Mouse (Mus musculus): ENCODE data around the gene Lhfpl3. TPM values are rescaled to one million over a fixed set of nuclear protein-coding genes. Genes with fewer than 3 reads are reported as not detected.

Lhfpl3 gene
- polyA plus RNA-seq, 1 experiment = 0.03 TPM

DNA sequence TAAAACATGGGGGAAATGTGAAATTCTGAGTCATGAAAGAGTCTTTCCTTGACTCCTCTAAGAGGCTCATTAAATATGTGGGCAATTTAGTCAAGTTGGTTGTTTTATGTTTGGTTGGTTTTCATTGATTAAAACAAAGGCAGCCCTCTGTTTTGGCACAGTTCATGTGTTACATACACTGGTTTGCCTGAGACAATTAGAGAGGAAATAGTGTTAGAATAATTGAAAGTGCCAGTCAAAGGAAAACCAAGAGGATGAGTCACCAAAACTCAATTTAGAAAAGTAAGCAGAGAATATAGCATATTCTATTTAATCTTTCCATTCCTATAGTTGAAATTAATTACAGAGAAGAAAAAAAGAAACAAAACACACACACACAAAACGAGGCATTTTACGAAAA lies 240.9 kb downstream of the Lhfpl3 start:
- no peaks in the 10 kb centered on the region for H3K4me1 ChIP-seq (replicated peaks; ENCODE audit: control insufficient read depth, insufficient read depth, low read length)
- no peak overlapping the region for H3K27ac ChIP-seq (ENCODE audit: control insufficient read depth, insufficient read depth, low read length)
- no peaks in the 10 kb centered on the region for H3K36me3 ChIP-seq (ENCODE audit: control insufficient read depth, insufficient read depth, low read length)
- no peak overlapping the region for H3K4me3 ChIP-seq (ENCODE audit: control insufficient read depth, insufficient read depth, low read length)
- DNase-seq = no peak
- TF ChIP-seq CTCF (IDR thresholded peaks at IDR 0.05; ENCODE audit: borderline replicate concordance, control insufficient read depth, extremely low read depth, insufficient read depth, low read length, poor library complexity) = no peak
- no peak for TF ChIP-seq POLR2A (IDR thresholded peaks at IDR 0.05; ENCODE audit: control insufficient read depth, extremely low read depth, insufficient read depth, low read length, poor library complexity)
- no peaks in the 10 kb centered on the region for H3K27me3 ChIP-seq (ENCODE audit: control insufficient read depth, insufficient read depth, low read length)
- 85% methylated on average over 2 of the region's 2 CpGs for WGBS

DNA sequence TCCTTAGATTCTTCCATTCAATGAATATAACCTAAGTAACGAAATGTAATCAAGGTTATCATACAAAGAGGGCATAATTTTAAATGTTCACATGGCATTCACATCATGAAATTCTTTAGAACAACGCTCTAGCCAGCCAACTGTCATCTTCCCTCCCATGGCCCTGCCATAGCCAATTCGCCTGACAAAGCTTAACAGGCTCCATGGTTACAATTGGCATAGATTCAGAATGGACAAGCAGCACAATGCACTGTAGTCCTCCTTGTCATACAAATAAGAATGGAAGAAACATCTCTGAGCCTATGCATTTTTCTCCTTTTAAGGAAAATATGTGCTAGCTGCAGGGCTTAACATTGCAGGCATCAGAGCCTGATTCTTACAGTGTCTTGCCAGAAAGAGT lies 254.0 kb downstream of the Lhfpl3 start:
- no peaks in the 10 kb centered on the region for H3K4me1 ChIP-seq (replicated peaks; ENCODE audit: control insufficient read depth, insufficient read depth, low read length)
- 70% methylated on average over 3 of the region's 3 CpGs for WGBS
- no peak overlapping the region for H3K27ac ChIP-seq (ENCODE audit: control insufficient read depth, insufficient read depth, low read length)
- H3K36me3 ChIP-seq (ENCODE audit: control insufficient read depth, insufficient read depth, low read length) = no peaks in the 10 kb centered on the region
- no peak for TF ChIP-seq CTCF (IDR thresholded peaks at IDR 0.05; ENCODE audit: borderline replicate concordance, control insufficient read depth, extremely low read depth, insufficient read depth, low read length, poor library complexity)
- TF ChIP-seq POLR2A (IDR thresholded peaks at IDR 0.05; ENCODE audit: control insufficient read depth, extremely low read depth, insufficient read depth, low read length, poor library complexity) = no peak
- no peak for DNase-seq
- H3K4me3 ChIP-seq (ENCODE audit: control insufficient read depth, insufficient read depth, low read length) = no peak overlapping the region
- H3K27me3 ChIP-seq (ENCODE audit: control insufficient read depth, insufficient read depth, low read length) = no peaks in the 10 kb centered on the region

DNA sequence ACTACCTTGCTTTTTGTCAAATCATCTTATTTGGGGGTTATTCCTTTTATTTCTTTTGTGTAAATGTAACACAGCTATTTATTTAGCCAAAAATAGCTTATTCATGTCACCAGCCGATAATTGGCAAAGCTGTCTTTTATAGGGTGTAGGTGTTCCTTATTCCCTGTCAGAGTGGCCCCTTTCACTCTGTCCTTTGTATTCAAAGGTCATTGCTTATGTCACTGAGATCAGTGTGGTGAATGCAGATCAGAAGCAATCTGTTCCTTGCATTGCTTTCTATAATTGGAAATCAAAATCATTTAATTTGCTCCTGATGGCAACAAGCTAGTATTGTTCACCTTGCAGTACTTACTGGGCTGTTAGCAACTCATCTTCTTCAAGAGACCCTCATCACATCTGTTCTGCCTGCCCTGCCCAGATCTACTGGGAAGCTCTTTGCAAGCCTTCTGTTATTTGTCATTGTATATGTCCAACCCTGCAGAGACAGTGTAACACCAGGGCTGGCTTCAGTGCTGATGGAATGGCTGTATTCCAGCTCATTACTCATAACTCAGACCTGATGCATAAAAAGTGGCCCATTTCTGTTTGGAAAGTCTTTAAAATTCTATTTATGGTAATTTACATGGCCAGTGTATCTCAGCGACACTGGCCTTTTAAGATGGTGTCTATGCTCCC lies 257.4 kb downstream of the Lhfpl3 start:
- TF ChIP-seq POLR2A (IDR thresholded peaks at IDR 0.05; ENCODE audit: control insufficient read depth, extremely low read depth, insufficient read depth, low read length, poor library complexity) (no peak), CTCF (IDR thresholded peaks at IDR 0.05; ENCODE audit: borderline replicate concordance, control insufficient read depth, extremely low read depth, insufficient read depth, low read length, poor library complexity) (no peak)
- no peak overlapping the region for H3K27ac ChIP-seq (ENCODE audit: control insufficient read depth, insufficient read depth, low read length)

DNA sequence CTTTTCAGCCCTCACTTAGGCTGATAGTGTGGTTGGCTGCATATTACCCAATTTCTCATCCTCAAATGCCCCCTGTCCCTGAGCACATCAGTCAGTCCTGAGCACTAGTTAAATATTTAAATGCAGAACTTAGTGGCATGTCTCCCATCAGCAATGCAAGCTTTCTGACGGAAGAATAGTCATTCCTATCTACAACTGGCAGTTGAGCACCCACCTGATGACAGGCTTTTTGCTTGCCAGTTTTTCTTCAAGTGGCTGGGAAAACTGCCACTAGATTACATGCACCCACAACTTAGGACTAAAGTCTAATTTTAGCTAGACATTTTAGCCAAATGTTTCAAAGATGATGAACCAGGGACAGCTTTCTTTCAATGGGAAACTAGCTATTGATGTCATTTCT lies 260.3 kb downstream of the Lhfpl3 start:
- H3K4me1 ChIP-seq (replicated peaks; ENCODE audit: control insufficient read depth, insufficient read depth, low read length) = no peaks in the 10 kb centered on the region
- DNase-seq = no peak
- no peaks in the 10 kb centered on the region for H3K27me3 ChIP-seq (ENCODE audit: control insufficient read depth, insufficient read depth, low read length)
- no peaks in the 10 kb centered on the region for H3K36me3 ChIP-seq (ENCODE audit: control insufficient read depth, insufficient read depth, low read length)
- 86% methylated on average over 1 of the region's 1 CpGs for WGBS
- H3K4me3 ChIP-seq (ENCODE audit: control insufficient read depth, insufficient read depth, low read length) = no peak overlapping the region
- no peak overlapping the region for H3K27ac ChIP-seq (ENCODE audit: control insufficient read depth, insufficient read depth, low read length)
- TF ChIP-seq CTCF (IDR thresholded peaks at IDR 0.05; ENCODE audit: borderline replicate concordance, control insufficient read depth, extremely low read depth, insufficient read depth, low read length, poor library complexity) (no peak), POLR2A (IDR thresholded peaks at IDR 0.05; ENCODE audit: control insufficient read depth, extremely low read depth, insufficient read depth, low read length, poor library complexity) (no peak)

More for the DNA sequence above, 257.4 kb downstream of the Lhfpl3 start:
- no peak overlapping the region for H3K4me3 ChIP-seq (ENCODE audit: control insufficient read depth, insufficient read depth, low read length)
- H3K27me3 ChIP-seq (ENCODE audit: control insufficient read depth, insufficient read depth, low read length) = no peaks in the 10 kb centered on the region
- H3K4me1 ChIP-seq (replicated peaks; ENCODE audit: control insufficient read depth, insufficient read depth, low read length) = no peaks in the 10 kb centered on the region
- H3K36me3 ChIP-seq (ENCODE audit: control insufficient read depth, insufficient read depth, low read length) = no peaks in the 10 kb centered on the region
- no peak for DNase-seq
- WGBS = 95% methylated on average over 2 of the region's 2 CpGs

DNA sequence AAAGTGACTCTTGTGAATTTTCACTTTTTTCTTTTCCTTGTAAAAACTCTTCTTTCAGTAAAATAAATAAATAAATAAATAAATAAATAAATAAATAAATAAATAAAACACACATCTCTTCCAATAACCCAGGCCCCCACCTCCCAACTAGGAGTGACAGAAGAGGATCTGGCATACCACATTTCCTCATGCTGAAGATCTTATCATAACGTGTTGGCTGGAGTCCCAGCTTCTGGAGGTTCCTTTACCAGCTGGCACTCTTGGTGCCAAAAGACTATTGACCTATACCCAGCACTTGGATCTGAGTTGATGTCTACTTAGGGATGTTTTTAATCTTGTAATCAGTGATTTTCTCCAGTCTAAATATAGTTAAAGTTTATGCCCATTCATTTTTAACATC lies 264.6 kb downstream of the Lhfpl3 start:
- no peaks in the 10 kb centered on the region for H3K36me3 ChIP-seq (ENCODE audit: control insufficient read depth, insufficient read depth, low read length)
- DNase-seq = no peak
- no peaks in the 10 kb centered on the region for H3K4me1 ChIP-seq (replicated peaks; ENCODE audit: control insufficient read depth, insufficient read depth, low read length)
- TF ChIP-seq CTCF (IDR thresholded peaks at IDR 0.05; ENCODE audit: borderline replicate concordance, control insufficient read depth, extremely low read depth, insufficient read depth, low read length, poor library complexity) (no peak), POLR2A (IDR thresholded peaks at IDR 0.05; ENCODE audit: control insufficient read depth, extremely low read depth, insufficient read depth, low read length, poor library complexity) (no peak)
- no peak overlapping the region for H3K27ac ChIP-seq (ENCODE audit: control insufficient read depth, insufficient read depth, low read length)
- no peaks in the 10 kb centered on the region for H3K27me3 ChIP-seq (ENCODE audit: control insufficient read depth, insufficient read depth, low read length)
- WGBS = 24% methylated on average over 1 of the region's 1 CpGs
- H3K4me3 ChIP-seq (ENCODE audit: control insufficient read depth, insufficient read depth, low read length) = no peak overlapping the region

DNA sequence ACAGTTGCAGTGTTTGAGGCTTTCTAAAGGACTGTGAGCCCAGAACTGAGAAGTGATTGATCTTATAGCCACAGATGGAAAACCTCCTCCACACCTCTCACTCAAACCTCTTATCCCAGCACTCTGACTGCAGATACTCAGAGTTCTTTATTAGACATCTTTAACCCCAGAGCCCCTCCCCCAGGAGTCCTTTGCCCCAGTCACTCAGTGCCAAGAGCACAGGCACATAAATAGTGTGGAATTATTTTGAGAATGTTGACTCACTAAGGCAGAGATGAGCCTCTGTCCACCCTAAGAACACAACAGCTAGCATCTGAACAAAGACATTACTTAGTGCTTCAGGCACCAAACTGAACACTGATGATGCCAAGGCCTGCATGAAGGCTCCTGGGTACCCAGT lies 268.1 kb downstream of the Lhfpl3 start:
- Histone ChIP-seq H3K4me1 (replicated peaks; ENCODE audit: control insufficient read depth, insufficient read depth, low read length) (no peaks in the 10 kb centered on the region), H3K27me3 (ENCODE audit: control insufficient read depth, insufficient read depth, low read length) (no peaks in the 10 kb centered on the region), H3K36me3 (ENCODE audit: control insufficient read depth, insufficient read depth, low read length) (no peaks in the 10 kb centered on the region), H3K27ac (ENCODE audit: control insufficient read depth, insufficient read depth, low read length) (no peak overlapping the region), H3K4me3 (ENCODE audit: control insufficient read depth, insufficient read depth, low read length) (no peak overlapping the region)
- no peak for DNase-seq
- TF ChIP-seq POLR2A (IDR thresholded peaks at IDR 0.05; ENCODE audit: control insufficient read depth, extremely low read depth, insufficient read depth, low read length, poor library complexity) (no peak), CTCF (IDR thresholded peaks at IDR 0.05; ENCODE audit: borderline replicate concordance, control insufficient read depth, extremely low read depth, insufficient read depth, low read length, poor library complexity) (no peak)

Measured in thymus, adult 2 months (tissue).